Mouse (Mus musculus) heart, postnatal 4 days (tissue): Measurements from ENCODE around the gene Wnk2. TPM values are rescaled to one million over a fixed set of nuclear protein-coding genes. Genes with fewer than 3 reads are reported as not detected.
A peak's percentile ranks its signal among the peaks of the same experiment; 100 is the strongest.

Experiments
- DNase-seq: peaks from one replicate; pipeline ENCODE4 v3.0.0; 2021
- total RNA-seq, 2 experiments: library from RNA; stranded (reverse); gene quantifications; 2 replicates each; pipeline ENCODE4 v1.2.3; 2021

Wnk2 gene
- total RNA-seq, 2 experiments from 2014 or later: 22.3 to 25.0 TPM

DNA sequence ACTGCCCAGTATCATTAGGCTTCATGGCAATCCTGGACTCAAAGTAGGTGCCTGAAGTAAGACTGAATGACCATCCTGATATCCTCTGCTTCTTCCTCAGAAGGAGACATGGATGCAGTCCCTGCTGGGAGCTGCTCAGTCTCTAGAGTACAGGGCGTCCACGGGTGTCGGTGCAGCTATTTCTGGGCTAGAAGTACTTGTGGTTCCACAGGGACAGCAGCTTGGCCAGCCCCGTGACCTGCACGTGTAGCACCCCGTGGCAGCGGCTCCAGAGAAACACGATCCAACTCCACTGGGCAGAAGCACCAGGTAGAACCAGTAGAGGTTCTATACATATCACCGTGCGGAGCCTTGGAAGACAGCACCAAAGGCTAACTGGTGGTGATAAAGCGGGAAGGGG, 13.3 kb downstream of the Wnk2 start:
- DNase-seq: peak; percentile 31

- DNase-seq: peak; percentile 70
Observed at GRCm38 (mm10) chr13:49133125-49133524, 14.7 kb downstream of the Wnk2 start.

- DNase-seq: no peak
Observed at GRCm38 (mm10) chr13:49131946-49132687, 15.7 kb downstream of the Wnk2 start.

DNA sequence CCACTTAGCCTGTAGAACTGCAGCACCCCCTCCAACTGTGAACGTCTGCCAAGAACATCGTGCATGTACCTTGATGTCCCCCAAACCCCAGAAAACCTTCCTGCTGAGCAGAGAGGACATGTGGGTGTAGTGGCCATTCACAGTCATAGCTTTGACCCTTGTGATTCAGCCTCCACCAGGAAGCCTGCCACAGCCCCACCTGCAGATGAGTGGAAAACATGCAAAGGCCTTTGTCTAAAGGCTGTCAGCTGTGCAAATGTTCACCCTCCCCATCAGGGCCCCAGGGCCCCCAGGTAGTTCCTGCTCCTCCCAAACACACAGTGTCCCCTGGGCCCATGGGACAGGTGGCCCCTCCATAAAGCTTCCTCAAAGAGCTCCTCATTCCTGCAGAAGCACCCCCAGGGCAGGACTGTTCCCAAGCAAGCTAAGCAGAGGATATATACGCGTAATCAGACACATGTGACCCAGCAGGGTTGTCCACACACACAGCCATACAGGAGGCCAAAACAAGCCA, 16.4 kb downstream of the Wnk2 start:
- no peak for DNase-seq

DNA sequence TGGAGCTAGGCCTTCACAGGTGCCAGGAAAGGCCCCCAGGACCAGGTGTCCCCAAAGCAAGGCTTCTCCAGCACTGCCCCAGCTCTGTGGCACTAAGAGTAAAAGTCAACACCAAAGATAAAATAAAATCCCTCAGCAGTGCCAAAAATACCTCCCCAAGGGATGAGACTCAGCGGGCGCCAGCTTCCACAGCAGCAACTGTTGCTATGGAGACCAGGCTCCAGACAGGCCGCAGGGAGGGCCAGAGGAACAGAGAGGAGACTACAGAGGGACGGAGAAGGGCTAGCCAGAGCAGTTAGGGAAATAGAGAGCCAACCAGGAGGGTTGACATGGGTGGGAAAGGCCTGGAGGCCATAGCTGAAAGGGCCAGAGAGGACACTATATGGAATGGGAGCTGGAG, 18.0 kb downstream of the Wnk2 start:
- peak; percentile 73 for DNase-seq

DNA sequence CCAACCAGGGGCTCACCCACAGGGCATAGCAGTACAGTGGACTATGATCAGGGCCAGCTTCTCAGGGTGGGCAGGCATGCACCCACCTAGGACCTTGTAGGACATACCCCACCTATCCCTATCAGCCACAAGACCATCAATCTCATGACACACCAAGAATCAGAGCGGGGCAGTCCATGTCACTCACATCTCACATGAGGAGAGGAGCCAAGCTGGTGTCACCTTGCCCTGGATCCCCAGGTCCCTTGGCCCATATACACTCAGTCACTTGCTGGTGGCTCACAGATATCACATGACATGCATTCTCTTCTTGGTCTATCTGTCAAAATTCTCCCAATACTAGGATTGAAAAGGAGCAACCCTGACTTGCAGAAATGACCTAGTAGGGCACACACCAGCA, 18.7 kb downstream of the Wnk2 start:
- no peak for DNase-seq

DNA sequence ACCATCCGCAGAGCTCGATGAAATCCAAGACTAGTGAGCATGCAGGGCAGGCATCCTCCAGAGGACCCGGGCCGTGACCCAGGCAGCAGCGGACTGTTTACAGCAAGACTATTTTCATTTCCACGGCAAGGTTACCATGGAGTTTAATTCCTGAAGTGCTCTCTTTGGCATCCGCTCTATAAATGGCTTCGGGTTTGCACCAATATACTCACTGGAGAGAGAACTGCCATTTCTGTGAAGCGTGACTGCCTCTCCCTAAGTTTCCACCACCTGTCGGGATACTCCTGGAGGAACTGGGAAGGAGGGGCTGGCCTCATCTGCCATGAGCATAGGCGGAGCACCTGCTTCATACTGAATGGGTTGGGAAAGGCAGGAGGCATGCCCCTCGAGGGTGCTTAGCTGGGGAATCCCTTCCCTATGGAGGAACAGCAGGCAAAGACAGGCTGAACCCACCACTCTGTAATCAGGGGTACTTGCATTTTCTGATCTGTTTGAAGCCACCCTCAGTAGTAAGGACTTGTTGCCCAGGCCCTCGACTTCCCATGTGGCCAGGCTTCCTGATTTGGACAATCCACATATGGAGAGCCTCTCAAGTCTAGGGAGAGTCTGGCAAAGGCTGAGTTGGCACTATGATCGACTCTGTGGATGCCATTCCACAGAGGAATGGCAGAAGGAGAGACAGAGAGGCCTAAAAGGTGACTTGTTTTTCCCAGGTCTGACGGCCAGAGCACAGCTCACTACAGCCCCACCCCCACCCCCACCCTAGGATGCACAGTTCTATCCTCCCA, 19.8 kb downstream of the Wnk2 start:
- peak; percentile 49 for DNase-seq

DNA sequence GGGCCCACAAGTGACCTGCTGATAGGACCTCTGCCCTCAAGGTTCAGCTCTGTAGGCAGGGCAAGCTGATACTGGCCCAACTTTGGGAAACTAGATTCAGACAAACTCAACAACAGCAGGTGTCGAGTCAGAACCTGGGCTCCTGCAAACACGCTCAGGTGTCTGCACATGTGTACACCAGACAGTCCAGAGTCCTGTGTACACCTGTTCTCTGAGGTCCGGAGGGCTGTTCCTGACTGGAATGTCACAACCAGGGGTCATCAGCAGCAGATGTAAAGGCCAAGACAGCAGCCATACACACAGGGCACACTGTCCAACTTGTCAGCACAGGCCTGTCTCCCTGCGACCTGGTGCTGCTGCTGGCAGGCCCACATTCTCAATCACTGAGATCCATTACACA, 25.7 kb downstream of the Wnk2 start:
- no peak for DNase-seq

GRCm38 (mm10) chr13:49117563-49117962, 30.3 kb downstream of the Wnk2 start:
- DNase-seq: no peak

GRCm38 (mm10) chr13:49114921-49115320, 32.9 kb downstream of the Wnk2 start:
- DNase-seq: no peak

- no peak for DNase-seq
Observed at GRCm38 (mm10) chr13:49114116-49114515, 33.7 kb downstream of the Wnk2 start.

DNA sequence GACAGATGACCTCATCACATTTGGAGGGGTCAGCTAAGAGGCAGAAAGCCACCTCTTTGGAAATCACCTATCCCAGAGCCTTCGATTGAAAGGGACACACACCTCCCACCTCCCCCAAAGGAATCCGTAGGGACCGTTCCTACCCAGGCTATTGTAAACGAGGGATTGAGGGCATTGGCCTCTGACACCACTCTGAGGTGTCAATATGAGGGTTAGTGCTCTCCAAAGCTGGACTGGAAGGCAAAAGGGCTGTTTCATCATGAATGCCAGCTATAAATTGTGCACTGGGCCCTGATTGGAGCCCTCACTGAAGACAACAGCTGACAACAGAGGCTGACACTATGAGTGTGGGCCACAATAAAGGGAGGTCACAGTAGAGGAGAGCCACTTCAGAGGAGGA, 34.5 kb downstream of the Wnk2 start:
- DNase-seq: no peak

- DNase-seq: no peak
Observed at GRCm38 (mm10) chr13:49112652-49113051, 35.2 kb downstream of the Wnk2 start.

GRCm38 (mm10) chr13:49109665-49110064, 38.1 kb downstream of the Wnk2 start:
- no peak for DNase-seq

GRCm38 (mm10) chr13:49108119-49108846, 39.5 kb downstream of the Wnk2 start:
- no peak for DNase-seq

GRCm38 (mm10) chr13:49103913-49104312, 43.9 kb downstream of the Wnk2 start:
- DNase-seq: no peak

DNA sequence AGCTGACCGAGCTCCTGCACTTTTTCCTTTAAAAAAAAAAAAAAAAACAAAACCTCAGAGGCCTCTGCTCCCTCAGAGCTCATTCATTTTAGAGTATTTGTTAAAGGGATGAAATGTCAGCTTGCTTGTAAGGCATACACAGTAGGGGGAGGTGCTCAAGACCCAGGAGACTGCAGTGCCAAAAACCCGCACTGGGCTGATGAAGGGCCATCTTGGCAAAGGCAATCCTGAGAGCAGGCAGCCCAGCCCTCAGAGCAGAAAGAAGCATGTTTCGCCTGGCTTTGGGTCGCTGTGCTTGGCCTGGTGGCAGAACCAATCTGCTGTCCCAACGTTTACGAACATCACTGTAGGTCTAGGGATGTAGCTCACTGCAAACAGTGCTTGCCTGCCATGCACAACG, 44.6 kb downstream of the Wnk2 start:
- DNase-seq: no peak

- DNase-seq: peak; percentile 80
Observed at GRCm38 (mm10) chr13:49100417-49100816, 47.4 kb downstream of the Wnk2 start.

DNA sequence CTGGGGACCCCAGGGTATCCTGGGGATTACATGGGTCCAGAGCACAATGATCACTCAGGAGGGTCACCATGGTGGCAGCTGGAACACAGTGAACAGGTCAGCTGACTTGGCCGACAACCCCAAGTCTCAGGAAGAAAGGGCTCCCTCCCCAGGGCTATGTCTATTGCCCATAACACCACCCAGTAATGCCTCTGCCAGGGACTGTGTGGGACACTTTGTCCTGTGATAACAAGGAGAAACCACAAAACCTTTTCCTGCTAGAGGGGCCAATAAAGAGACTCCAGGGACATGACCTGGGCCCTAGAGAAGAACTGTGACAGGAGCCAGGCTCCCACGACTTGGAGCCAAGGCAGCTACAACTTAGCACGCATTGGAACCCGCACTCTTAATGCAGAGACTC, 51.0 kb downstream of the Wnk2 start:
- DNase-seq: no peak

DNA sequence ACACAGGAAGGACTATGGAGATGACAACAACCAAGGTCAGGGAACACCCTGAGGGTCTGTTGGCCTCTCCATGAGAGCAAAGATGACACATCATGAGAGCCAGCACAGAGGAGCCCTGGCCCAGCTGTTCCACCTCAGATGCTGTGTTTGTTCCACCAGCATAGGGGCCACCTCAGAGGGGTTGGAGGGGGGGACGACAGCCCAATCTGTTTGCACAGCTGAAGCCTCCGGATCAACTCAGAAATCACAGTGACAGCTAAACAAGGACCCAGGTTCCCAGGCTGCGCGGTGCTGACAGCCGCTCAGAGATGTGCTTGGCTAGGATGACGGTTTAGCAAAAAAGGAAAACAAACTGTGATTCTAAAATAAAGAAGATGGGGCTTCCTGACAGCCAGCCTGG, 53.1 kb downstream of the Wnk2 start:
- DNase-seq: no peak

GRCm38 (mm10) chr13:49093471-49093891, 54.3 kb downstream of the Wnk2 start:
- DNase-seq: peak; percentile 28

GRCm38 (mm10) chr13:49092596-49092995, 55.2 kb downstream of the Wnk2 start:
- no peak for DNase-seq

GRCm38 (mm10) chr13:49090176-49090575, 57.6 kb downstream of the Wnk2 start:
- DNase-seq: no peak
